Mouse (Mus musculus) small intestine, adult 2 months (tissue): ENCODE results near the gene Jarid2.

Experiments
- CTCF ChIP-seq: fragments of 200-500 bp; IDR thresholded peaks from 2 replicates; pipeline ENCODE4 v1.5.1; 2012; ENCODE audit warnings: low read depth, mild to moderate bottlenecking, control low read depth, inconsistent platforms, low read length, moderate library complexity, mixed read lengths; ENCODE audit not compliant: insufficient replicate concordance, insufficient read length; ENCODE audit errors: extremely low read depth
- POLR2A ChIP-seq: fragments of 200-500 bp; IDR thresholded peaks from 2 replicates; pipeline ENCODE4 v1.6.1; 2012; ENCODE audit warnings: low read depth, mild to moderate bottlenecking, control low read depth, inconsistent platforms, low read length, moderate library complexity

GRCm38 (mm10) chr13:44721891-44722547, 7.3 kb upstream of the Jarid2 start:
- TF ChIP-seq CTCF (no peak), POLR2A (no peak)
